Mouse (Mus musculus) bone marrow, adult 2 months (tissue): ENCODE measurements at regions not wholly inside any gene's neighbourhood (a gene's known extent, or its start where the extent isn't known, plus 50 kb on each side); places are given as distances from the start of the nearest gene placed in this dataset.
A peak's percentile ranks its signal among the peaks of the same experiment; 100 is the strongest.

Source experiments
- H3K27ac ChIP-seq: fragments of 200-500 bp; 2 replicates; pipeline ENCODE4 v1.5.1; 2012; ENCODE audit warnings: low read depth, mild to moderate bottlenecking, control low read depth, inconsistent platforms, low read length; ENCODE audit not compliant: control insufficient read depth, poor library complexity, insufficient read depth
- H3K4me1 ChIP-seq: fragments of 200-500 bp; 2 replicates; pipeline ENCODE4 v1.6.1; 2011; ENCODE audit warnings: low read length; ENCODE audit not compliant: control insufficient read depth, insufficient read depth
- H3K4me3 ChIP-seq: fragments of 200-500 bp; replicated peaks from 2 replicates; pipeline ENCODE3; 2011; ENCODE audit warnings: mild to moderate bottlenecking, low read depth, low read length, control low read depth; ENCODE audit not compliant: control insufficient read depth
- CTCF ChIP-seq: fragments of 200-500 bp; IDR thresholded peaks from 2 replicates; pipeline ENCODE4 v1.5.1; 2011; ENCODE audit warnings: low read length, control low read depth; ENCODE audit not compliant: control insufficient read depth, insufficient read depth
- POLR2A ChIP-seq: fragments of 200-500 bp; IDR thresholded peaks from 2 replicates; pipeline ENCODE4 v1.6.1; 2011; ENCODE audit warnings: low read depth, mild to moderate bottlenecking, control low read depth, low read length, borderline replicate concordance; ENCODE audit not compliant: control insufficient read depth
- WGBS: fragments of 180-500 bp; shearing (Covaris S2); methylation state at CpG from one replicate; pipeline ENCODE4 v1.1.7; 2018; 5-methylcytosine and 5-hydroxymethylcytosine counted together

- Histone ChIP-seq H3K4me1 (no peaks in the 10 kb centered on the region), H3K27ac (no peak overlapping the region), H3K4me3 (no peak overlapping the region)
- 83% methylated on average over 6 of the region's 6 CpGs for WGBS
- no peak for TF ChIP-seq CTCF
- TF ChIP-seq POLR2A = no peak
These were observed 129.6 kb downstream of the Zfp281 start for GRCm38 (mm10) chr1:136754286-136754685.

GRCm38 (mm10) chr1:136758730-136759129 is 134.0 kb downstream of the Zfp281 start:
- H3K4me1 ChIP-seq = no peaks in the 10 kb centered on the region
- no peak for TF ChIP-seq POLR2A
- peak; percentile 13; the same call in 1 of the 2 replicates for TF ChIP-seq CTCF
- no peak overlapping the region for H3K4me3 ChIP-seq
- 62% methylated on average over 10 of the region's 10 CpGs for WGBS
- no peak overlapping the region for H3K27ac ChIP-seq

GRCm38 (mm10) chr1:136759164-136759563 is 134.5 kb downstream of the Zfp281 start:
- WGBS = 65% methylated on average over 4 of the region's 4 CpGs

GRCm38 (mm10) chr1:136761467-136761866 is 136.8 kb downstream of the Zfp281 start:
- 79% methylated on average over 4 of the region's 4 CpGs for WGBS

More at GRCm38 (mm10) chr1:136759164-136759563, 134.5 kb downstream of the Zfp281 start:
- no peaks in the 10 kb centered on the region for H3K4me1 ChIP-seq
- TF ChIP-seq POLR2A = no peak
- TF ChIP-seq CTCF = no peak
- H3K4me3 ChIP-seq = no peak overlapping the region
- H3K27ac ChIP-seq = no peak overlapping the region

DNA sequence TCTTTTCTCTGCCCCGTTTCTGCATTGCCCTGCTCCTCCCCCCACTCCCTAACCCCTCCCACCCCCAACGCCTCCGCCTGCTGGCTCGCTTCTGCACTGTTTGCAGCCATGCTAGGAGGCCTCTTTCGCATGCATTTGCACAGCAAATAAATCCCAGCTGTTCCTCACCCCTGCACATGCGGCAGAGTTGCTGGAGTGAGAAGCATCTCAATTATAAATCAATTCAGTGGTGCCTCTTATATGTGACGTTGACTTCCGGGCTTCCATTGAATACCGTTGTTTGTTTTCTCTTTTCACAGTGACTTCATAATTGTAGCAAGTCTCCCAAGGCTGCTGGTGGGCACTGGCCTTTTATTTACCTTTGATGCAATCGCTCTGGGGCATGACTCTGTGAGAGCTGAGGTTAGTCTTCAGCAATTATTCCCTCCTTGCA is 144.3 kb downstream of the Zfp281 start:
- H3K27ac ChIP-seq = no peak overlapping the region
- 13% methylated on average over 10 of the region's 10 CpGs for WGBS
- no peak overlapping the region for H3K4me3 ChIP-seq
- TF ChIP-seq CTCF (no peak), POLR2A (no peak)
- no peaks in the 10 kb centered on the region; the same call in 1 of the 2 replicates for H3K4me1 ChIP-seq

More at GRCm38 (mm10) chr1:136761467-136761866, 136.8 kb downstream of the Zfp281 start:
- H3K4me3 ChIP-seq = no peak overlapping the region
- no peak overlapping the region for H3K27ac ChIP-seq
- no peaks in the 10 kb centered on the region; the same call in 1 of the 2 replicates for H3K4me1 ChIP-seq
- TF ChIP-seq CTCF (no peak), POLR2A (no peak)

DNA sequence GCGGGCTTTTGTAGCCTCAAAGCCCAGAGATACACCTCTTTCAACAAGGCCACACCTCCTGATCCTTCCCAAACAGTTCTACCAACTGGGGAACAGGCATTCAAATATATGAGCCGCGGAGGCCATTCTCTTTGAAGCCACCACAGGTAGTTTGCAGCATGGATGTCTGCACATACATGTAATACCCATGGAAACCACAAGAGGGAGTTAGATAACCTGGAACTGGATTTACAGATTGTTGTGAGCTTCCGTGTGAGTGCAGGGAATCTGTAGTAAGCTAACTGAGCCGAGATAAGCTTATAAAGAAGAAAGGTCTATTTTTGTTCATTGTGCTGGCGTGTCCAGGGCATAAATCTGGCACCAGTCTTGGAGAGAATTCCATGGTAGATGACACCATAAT is 149.0 kb downstream of the Zfp281 start:
- Histone ChIP-seq H3K4me3 (no peak overlapping the region), H3K27ac (no peak overlapping the region), H3K4me1 (no peaks in the 10 kb centered on the region)
- TF ChIP-seq CTCF (no peak), POLR2A (no peak)
- 87% methylated on average over 6 of the region's 6 CpGs for WGBS

DNA sequence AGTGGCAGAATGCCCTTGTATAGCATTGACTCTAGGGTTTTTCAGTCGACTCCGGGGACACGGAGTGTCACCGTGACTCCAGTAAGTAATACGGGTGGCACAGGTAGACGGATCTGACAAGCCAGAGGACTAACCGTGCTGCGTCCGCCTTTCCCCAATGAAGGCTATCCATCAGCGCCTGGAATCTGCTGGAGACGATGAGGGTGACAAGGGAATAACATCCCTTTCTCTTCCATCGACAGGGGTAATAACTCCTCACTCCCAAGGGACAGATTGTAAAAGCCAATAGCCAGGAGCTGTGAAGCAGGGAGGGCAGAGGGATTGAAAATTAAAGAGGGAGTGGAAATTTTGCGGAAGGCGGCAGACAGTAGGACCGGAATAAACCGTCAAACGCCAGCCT is 151.5 kb downstream of the Zfp281 start:
- WGBS = 86% methylated on average over 17 of the region's 17 CpGs
- H3K4me1 ChIP-seq = no peaks in the 10 kb centered on the region
- H3K27ac ChIP-seq = no peak overlapping the region
- no peak for TF ChIP-seq POLR2A
- no peak for TF ChIP-seq CTCF
- H3K4me3 ChIP-seq = no peak overlapping the region

GRCm38 (mm10) chr1:136777263-136777980 is 152.7 kb downstream of the Zfp281 start:
- Histone ChIP-seq H3K27ac (no peak overlapping the region), H3K4me3 (no peak overlapping the region), H3K4me1 (no peaks in the 10 kb centered on the region)
- TF ChIP-seq POLR2A (no peak), CTCF (no peak)
- 56% methylated on average over 20 of the region's 20 CpGs for WGBS
